8 mouse cellular contexts compared by ENCODE assay signal in genomic region chr11:4874551-4874950, GRCm38 (mm10). TPM values are rescaled to one million over a fixed set of nuclear protein-coding genes. Genes with fewer than 3 reads are reported as not detected.
DNase-seq lines count a peak whose midpoint lies in the region; ATAC-seq and TF ChIP-seq lines count a peak whose summit lies in the region.

No protein-coding gene starts in this region.

- H3K27ac ChIP-seq in embryonic facial prominence, embryonic 13.5 days = no peak overlapping the region
- H3K27ac ChIP-seq in midbrain, embryonic 10.5 days (replicated peaks) = peak overlapping the region; percentile 90

- H3K9me3 ChIP-seq in embryonic facial prominence, embryonic 13.5 days = no peaks in the 10 kb centered on the region
- peaks cover 6% of the 10 kb centered on the region; the same call in 1 of the 2 replicates for H3K9me3 ChIP-seq in midbrain, embryonic 10.5 days (replicated peaks)

- no peak overlapping the region for H3K4me3 ChIP-seq in lung, adult 2 months (replicated peaks; ENCODE audit: extremely low read depth, low read depth, low read length)
- H3K4me3 ChIP-seq in embryonic facial prominence, embryonic 13.5 days = peak overlapping the region; percentile 68
- H3K4me3 ChIP-seq in midbrain, embryonic 10.5 days = peak overlapping the region; percentile 85

- TF ChIP-seq POLR2A in lung, adult 2 months (IDR thresholded peaks at IDR 0.05; ENCODE audit: borderline replicate concordance, extremely low read depth, low read depth, low read length) = no peak

- H3K27me3 ChIP-seq in embryonic facial prominence, embryonic 13.5 days = no peaks in the 10 kb centered on the region
- no peaks in the 10 kb centered on the region for H3K27me3 ChIP-seq in midbrain, embryonic 10.5 days (ENCODE audit: low read depth, poor library complexity, severe bottlenecking)

- H3K4me2 ChIP-seq in embryonic facial prominence, embryonic 13.5 days = peak overlapping the region; percentile 75

- peak overlapping the region; percentile 75 for H3K9ac ChIP-seq in embryonic facial prominence, embryonic 13.5 days

- H3K36me3 ChIP-seq in embryonic facial prominence, embryonic 13.5 days = peaks cover 11% of the 10 kb centered on the region; the same call in 1 of the 2 replicates
- H3K36me3 ChIP-seq in midbrain, embryonic 10.5 days = peaks cover 15% of the 10 kb centered on the region

- no peak for TF ChIP-seq CTCF in lung, adult 2 months (IDR thresholded peaks at IDR 0.05; ENCODE audit: insufficient read depth, low read length)

- peak; percentile 7 for DNase-seq in lung, adult 2 months
- no peak for DNase-seq in lung, postnatal 25 days (ENCODE audit: low spot score)
- DNase-seq in kidney, adult 9 months = peak; percentile 89
- peak; percentile 33 for DNase-seq in midbrain, embryonic 10.5 days (ENCODE audit: low spot score)
- DNase-seq in urinary bladder, postnatal 10 days (ENCODE audit: low spot score) = no peak
- no peak for DNase-seq in frontal cortex, postnatal 10 days (ENCODE audit: low spot score in 2 of 2)
- DNase-seq in urinary bladder, postnatal 14 days (ENCODE audit: low spot score) = no peak

- WGBS in lung, adult 2 months = 6% methylated on average over 10 of the region's 10 CpGs
- 5% methylated on average over 10 of the region's 10 CpGs for WGBS in embryonic facial prominence, embryonic 13.5 days
- WGBS in midbrain, embryonic 10.5 days = 7% methylated on average over 10 of the region's 10 CpGs

- no peaks in the 10 kb centered on the region for H3K4me1 ChIP-seq in lung, adult 2 months (ENCODE audit: control insufficient read depth, insufficient read depth, low read length)
- peaks cover 10% of the 10 kb centered on the region for H3K4me1 ChIP-seq in embryonic facial prominence, embryonic 13.5 days
- peaks cover 18% of the 10 kb centered on the region for H3K4me1 ChIP-seq in midbrain, embryonic 10.5 days

- 0 out of 2 replicates have a peak, but pooled peaks have one; percentile 12 for ATAC-seq in embryonic facial prominence, embryonic 13.5 days (ENCODE audit: insufficient number of reproducible peaks, insufficient read depth, low FRiP score, low TSS enrichment, low read depth)

RNA-seq across cellular contexts. Expression of gene Nipsnap1, which starts 0.8 kb away (rescaled TPM):
- polyA plus RNA-seq in lung, adult 2 months (2012; rRNA removed) = 7.1 and 16.2 TPM in 2 replicates
- 61.6 and 65.8 TPM in 2 replicates for polyA plus RNA-seq in embryonic facial prominence, embryonic 13.5 days (2015; fragmentation: Nextera tagmentation; extraction: Ambion mirVana)
- polyA plus RNA-seq in midbrain, embryonic 10.5 days (2016; fragmentation: Nextera tagmentation; extraction: Ambion mirVana) = 70.8 and 81.2 TPM in 2 replicates

RNA-seq across cellular contexts. Expression of gene Thoc5, which starts 20.6 kb away (rescaled TPM):
- 12.1 and 16.4 TPM in 2 replicates for polyA plus RNA-seq in lung, adult 2 months (2012; rRNA removed)
- 37.6 and 39.7 TPM in 2 replicates for polyA plus RNA-seq in embryonic facial prominence, embryonic 13.5 days (2015; fragmentation: Nextera tagmentation; extraction: Ambion mirVana)
- 54.9 and 57.9 TPM in 2 replicates for polyA plus RNA-seq in midbrain, embryonic 10.5 days (2016; fragmentation: Nextera tagmentation; extraction: Ambion mirVana)

RNA-seq across cellular contexts. Expression of gene Nf2, which starts 25.2 kb away (rescaled TPM):
- 42.5 and 50.9 TPM in 2 replicates for polyA plus RNA-seq in lung, adult 2 months (2012; rRNA removed)
- polyA plus RNA-seq in embryonic facial prominence, embryonic 13.5 days (2015; fragmentation: Nextera tagmentation; extraction: Ambion mirVana) = 55.7 and 61.4 TPM in 2 replicates
- polyA plus RNA-seq in midbrain, embryonic 10.5 days (2016; fragmentation: Nextera tagmentation; extraction: Ambion mirVana) = 55.5 and 65.1 TPM in 2 replicates

Comparison
In these comparisons a context has a peak if more than half of its experiments do, and no peak if none do; other contexts are left out.
1. DNase-seq: peak in lung, adult 2 months (single experiment), kidney, adult 9 months (single experiment) and midbrain, embryonic 10.5 days (single experiment); none in lung, postnatal 25 days (single experiment), urinary bladder, postnatal 10 days (single experiment), frontal cortex, postnatal 10 days (0 of 2) and urinary bladder, postnatal 14 days (single experiment).